Mouse (Mus musculus) lung, postnatal 0 days (tissue): ENCODE data around the gene Azin2.

Experiments used
- CTCF ChIP-seq: IDR thresholded peaks from 2 replicates; pipeline ENCODE4 v1.5.1; 2016; ENCODE audit warnings: antibody characterized with exemption, mild to moderate bottlenecking
- EP300 ChIP-seq: IDR thresholded peaks from 2 replicates; pipeline ENCODE4 v1.6.1; 2016; ENCODE audit warnings: antibody characterized with exemption, mild to moderate bottlenecking, control low read depth

GRCm38 (mm10) chr4:128958849-128959248, 3.4 kb downstream of the Azin2 start:
- TF ChIP-seq CTCF (no peak), EP300 (no peak)
